Mouse (Mus musculus) thymus, adult 2 months (tissue): ENCODE results near the gene Serp1.

Experiments
- CTCF ChIP-seq: fragments of 200-500 bp; IDR thresholded peaks from 2 replicates; pipeline ENCODE4 v1.5.1; 2012; ENCODE audit warnings: mild to moderate bottlenecking, control low read depth, low read length, moderate library complexity, borderline replicate concordance; ENCODE audit not compliant: control insufficient read depth, poor library complexity, insufficient read depth; ENCODE audit errors: extremely low read depth
- POLR2A ChIP-seq: fragments of 200-500 bp; IDR thresholded peaks from 2 replicates; pipeline ENCODE4 v1.6.1; 2012; ENCODE audit warnings: mild to moderate bottlenecking, low read length, control low read depth, moderate library complexity; ENCODE audit not compliant: control insufficient read depth, poor library complexity, insufficient read depth; ENCODE audit errors: extremely low read depth

DNA sequence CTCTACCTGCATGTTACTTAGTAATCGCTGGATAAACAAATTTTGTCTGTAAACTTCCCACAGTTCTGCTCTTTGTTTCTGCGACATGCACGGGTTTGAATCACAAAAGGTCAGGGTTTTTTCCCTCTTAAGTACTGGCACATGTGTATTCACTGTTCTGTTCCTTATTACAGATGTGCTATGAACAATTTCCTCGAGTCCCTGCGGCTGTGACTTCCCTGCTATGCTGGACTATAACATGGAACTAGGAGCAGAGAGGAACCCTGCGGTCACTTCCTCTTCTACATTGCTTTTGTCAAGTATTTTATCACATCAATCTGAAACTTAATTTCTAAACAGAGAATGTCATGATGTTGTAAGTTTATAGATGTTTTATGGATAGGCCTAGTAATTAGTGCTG is 5.4 kb downstream of the Serp1 start:
- TF ChIP-seq POLR2A (no peak), CTCF (no peak)
